Mouse (Mus musculus) right cerebral cortex, postnatal 10 days (tissue): ENCODE measurements around the gene Rnf220.
"Not testable (repeated sequence)": the region's sequence is repeated elsewhere in the genome, so short reads cannot be mapped to it uniquely, and the experiment has no call there.

Source experiments
- DNase-seq, 2 experiments: peaks; one replicate each; pipeline ENCODE4 v3.0.0; 2021; ENCODE audit warnings: low spot score in 2 of 2

Gene Rnf220

GRCm38 (mm10) chr4:117270278-117270677, 226.6 kb downstream of the Rnf220 start:
- DNase-seq, result peak; percentile 83 to 86

- no peak for DNase-seq
Observed at GRCm38 (mm10) chr4:117267831-117268437, 228.9 kb downstream of the Rnf220 start.

DNA sequence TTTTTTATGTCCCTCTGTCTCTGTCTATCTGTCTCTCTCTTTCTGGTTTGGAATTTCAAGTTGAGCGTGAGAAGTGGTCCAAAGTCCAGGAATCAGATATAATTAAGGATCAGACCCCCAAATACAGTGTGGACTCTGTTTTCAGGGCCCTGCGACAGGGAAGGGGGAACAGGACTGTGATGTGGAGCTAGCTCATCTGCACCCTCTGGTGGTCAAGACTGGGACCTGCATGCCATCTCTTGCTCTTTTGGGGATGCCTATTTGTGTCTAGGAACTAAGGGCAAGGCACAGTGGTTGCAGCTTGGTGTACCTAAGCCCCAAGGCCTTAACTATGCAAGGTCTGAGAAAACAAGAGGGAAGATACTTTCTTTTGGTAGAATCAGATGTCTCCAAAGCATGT, 229.6 kb downstream of the Rnf220 start:
- DNase-seq, result peak; percentile 80 to 87

GRCm38 (mm10) chr4:117262987-117263386, 233.9 kb downstream of the Rnf220 start:
- DNase-seq, result no peak

- no peak for DNase-seq
Observed at GRCm38 (mm10) chr4:117262101-117262913, 234.5 kb downstream of the Rnf220 start.

DNA sequence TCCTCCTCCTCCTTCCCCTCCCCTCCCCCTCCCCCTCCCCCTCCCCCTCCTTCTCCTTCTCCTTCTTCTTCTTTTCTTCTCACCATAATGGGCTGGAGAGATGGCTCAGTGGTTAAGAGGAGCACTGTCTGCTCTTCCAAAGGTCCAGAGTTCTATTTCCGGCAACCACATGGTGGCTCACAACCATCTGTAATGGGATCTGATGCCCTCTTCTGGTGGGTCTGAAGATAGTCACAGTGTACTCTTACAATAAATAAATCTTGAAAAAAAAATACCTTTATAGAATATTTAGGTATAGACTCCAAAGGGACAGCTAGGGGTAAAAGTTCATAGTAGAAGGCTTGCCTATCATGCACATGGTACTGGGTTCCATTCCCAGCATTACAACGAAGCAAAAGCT, 235.6 kb downstream of the Rnf220 start:
- DNase-seq, result no peak

- not testable (repeated sequence) for DNase-seq
Observed at GRCm38 (mm10) chr4:117259909-117260308, 236.9 kb downstream of the Rnf220 start.

GRCm38 (mm10) chr4:117254672-117255071, 242.2 kb downstream of the Rnf220 start:
- no peak for DNase-seq

DNA sequence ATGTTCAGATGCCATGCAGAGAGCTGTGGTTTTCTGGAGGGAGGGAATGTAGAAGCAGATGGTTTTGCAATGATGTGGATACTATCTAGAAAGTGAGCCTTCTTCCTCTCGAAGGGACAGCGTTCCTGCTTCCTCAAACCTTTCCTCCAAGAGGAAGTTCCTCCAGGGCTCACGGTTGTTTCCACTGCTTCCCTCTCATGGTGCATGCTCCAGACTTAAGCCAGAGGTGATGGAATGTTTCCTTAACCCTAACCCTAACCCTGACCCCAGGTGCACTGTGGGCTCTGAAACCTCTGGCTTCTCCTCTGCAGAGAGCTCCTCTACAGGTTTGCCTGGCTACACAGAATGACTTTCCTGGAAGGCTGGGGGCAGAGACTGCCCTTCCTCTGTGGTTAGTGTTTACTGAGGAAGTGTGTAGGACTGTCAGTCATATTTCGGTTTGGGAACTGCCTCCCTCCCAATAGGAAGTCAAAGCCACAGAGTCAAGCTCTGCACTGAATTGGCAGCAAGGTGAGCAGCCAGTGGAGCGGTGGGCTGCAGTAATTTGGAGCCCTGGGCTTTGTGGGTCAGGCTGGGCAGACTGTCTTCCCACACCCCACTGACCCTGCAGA, 242.7 kb downstream of the Rnf220 start:
- no peak for DNase-seq

DNA sequence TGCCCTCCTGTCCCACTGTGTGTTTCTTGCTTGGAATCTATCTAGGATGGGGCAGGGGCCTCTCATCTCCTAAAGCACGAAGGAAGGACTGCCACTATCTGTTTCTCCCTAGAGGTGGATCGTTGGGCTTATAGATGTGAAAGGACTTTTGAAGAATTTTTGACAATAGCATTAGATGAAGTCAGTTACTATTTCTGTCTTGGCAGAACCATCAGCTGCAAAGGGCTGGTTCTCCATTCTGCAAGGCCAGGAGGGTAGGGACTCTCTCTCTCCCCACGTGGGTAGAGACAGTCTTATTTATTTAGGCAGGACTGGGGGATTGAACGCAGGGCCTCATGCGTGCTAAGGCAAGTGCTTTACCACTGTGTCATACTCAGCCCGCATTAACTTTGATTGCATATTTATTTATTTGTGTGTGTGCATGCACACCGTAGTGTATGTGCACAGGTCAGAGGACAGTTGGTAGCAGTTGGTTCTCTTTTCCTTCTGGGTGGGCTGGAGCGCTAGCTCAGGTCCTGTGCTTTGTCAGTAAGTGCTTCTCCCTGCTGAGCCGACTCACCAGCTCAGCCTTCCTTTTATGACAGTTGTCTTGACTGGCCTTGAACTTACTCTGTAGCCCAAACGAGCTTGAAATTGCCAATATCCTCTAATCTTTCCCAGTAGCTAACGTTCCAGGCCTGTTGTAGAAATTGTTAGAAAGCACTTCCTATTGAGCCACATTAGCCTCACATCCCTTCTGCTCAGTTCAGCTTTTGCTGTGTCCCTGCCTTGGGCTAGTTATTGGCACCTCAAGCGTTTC, 243.4 kb downstream of the Rnf220 start:
- no peak for DNase-seq

- no peak for DNase-seq
Observed at GRCm38 (mm10) chr4:117252755-117253154, 244.1 kb downstream of the Rnf220 start.

DNA sequence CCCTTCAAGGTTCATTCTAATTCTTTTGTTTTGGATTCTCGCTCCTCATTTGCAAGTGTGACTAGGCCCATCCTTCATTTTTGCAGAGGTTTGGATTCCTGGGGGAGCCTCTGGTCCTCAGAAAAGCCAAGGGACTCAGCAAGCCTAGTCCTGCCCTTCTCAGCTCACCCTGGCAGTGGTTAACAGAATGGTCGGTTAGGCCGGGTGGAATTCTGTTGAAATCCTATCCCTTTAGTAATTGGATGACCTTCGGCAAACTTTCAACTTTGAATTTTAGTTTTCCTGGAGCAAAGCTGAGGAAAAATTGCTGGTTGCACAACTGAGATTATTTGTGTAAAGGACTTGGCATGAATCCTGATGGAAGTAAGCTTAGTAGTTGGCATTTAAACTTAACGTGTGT, 244.5 kb downstream of the Rnf220 start:
- no peak for DNase-seq

DNA sequence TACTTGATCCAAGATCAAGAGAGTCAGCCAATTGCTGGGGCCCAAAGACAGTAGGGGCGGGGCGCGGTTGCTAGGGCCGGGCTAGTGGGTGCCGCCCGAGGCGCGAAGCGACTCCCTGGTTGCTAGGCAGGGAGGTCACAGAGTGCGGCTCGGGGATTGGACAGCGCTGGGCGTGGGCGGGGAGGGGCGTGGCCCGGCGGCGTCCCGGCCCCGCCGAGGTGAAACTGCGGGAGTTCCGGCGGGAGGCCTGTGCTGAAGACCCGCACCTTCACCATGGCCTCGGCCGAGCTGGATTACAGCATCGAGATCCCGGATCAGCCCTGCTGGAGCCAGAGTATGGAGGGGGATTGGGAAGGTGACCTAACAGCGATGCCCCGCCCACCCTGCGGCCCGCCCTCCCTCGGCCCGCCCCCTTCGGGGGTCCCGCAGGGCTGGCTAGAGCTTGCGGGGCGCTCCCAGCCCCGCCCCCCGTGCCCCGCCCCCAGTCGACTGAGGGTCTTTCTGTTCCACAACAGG, 245.0 kb downstream of the Rnf220 start, which contains the start of the genes Tmem53 and Armh1:
Tmem53 (plus strand) TSS at position 151 of the 516 bp plus-strand sequence.
Armh1 (minus strand) TSS at position 325 of the 516 bp plus-strand sequence.
- DNase-seq, result peak; percentile 89 to 90

- no peak for DNase-seq
Observed at GRCm38 (mm10) chr4:117250982-117251381, 245.9 kb downstream of the Rnf220 start.

GRCm38 (mm10) chr4:117240867-117241266, 256.0 kb downstream of the Rnf220 start:
- peak in 1 of 2 experiments; percentile 47 for DNase-seq

GRCm38 (mm10) chr4:117239153-117239552, 257.7 kb downstream of the Rnf220 start:
- no peak for DNase-seq

DNA sequence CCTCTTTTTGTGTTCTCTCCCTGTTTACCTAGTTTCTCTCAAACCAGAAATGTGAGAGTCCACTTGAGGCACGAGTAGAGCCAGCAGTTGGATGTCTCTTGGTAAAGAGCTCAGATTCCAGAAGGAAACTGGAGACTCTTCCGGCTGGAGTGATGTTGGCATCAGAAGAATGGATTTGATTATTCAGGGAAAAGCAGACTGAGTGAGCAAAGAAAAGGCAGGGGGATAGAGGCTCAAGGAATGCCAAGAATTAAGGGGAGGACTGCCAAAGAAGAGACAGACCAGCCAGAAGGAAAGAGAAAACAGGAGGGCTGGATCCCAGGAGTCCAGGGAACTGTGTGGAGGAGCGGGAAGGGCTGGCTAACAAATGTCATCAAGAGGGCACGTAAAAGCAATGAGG, 261.0 kb downstream of the Rnf220 start:
- no peak for DNase-seq

- no peak for DNase-seq
Observed at GRCm38 (mm10) chr4:117234166-117234741, 262.6 kb downstream of the Rnf220 start.

DNA sequence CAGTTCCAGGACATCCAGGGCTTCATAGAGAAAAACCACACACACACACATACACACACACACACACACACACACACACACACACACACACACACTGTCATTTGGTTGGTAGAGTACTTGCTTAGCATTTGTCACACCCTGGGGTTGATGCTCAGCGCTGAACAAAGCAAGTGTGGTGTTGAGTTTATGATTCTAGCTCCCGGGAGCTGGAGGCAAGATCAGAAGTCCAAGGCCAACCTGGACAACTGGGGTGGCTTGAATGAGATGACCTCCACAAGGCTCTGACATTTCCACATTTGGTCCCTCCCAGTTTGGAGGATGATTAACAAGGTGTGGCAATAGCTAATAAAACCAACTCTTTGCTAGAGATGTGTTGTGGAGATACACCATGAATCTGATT, 265.6 kb downstream of the Rnf220 start:
- no peak for DNase-seq

DNA sequence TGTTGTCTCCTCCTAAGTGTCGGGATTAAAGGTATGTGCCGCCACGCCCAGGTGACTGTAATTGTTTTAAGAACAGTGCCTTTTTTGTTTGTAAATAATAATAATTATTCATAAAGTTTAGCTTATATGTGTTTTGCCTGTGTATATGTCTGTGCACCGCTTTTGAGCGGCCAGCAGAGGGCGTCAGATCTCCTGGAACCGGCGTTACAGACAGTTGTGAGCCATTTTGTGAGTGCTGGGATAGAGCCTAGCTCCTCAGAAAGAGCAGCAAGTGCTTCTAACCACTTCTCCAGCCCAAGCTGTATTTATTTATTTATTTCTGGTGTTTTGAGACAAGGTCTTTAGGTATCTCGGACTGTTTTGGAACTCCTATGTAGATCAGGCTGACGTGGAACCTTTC, 266.5 kb downstream of the Rnf220 start:
- no peak for DNase-seq

DNA sequence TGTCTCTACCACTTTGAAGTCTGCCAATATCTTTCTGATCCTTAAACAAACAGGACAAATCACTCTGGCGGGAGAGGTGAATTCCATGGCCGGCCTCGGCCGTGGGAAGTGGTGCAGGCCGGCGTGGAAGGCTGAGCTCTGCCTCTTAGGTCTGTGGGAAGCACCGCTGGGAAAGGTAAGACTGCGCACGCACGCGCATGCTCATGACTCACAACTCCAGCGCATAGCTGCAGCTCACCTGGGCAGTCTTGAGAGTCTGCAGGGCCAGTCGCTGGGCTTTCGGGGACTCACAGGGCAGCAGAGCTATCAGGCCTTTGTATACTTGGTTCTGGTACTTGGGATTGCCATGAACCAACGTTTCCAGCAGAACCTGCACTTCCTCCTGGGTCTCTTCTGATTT, 267.3 kb downstream of the Rnf220 start:
- no peak for DNase-seq
